Mouse (Mus musculus): Measurements from ENCODE around the gene Prrt1.

The Prrt1 gene

GRCm38 (mm10) chr17:34629796-34630603 is 667 bp downstream of the Prrt1 start:
- no peak for DNase-seq

- DNase-seq = no peak
These were observed 1.5 kb downstream of the Prrt1 start for GRCm38 (mm10) chr17:34630761-34631301.

GRCm38 (mm10) chr17:34631647-34632046 is 2.3 kb downstream of the Prrt1 start:
- DNase-seq = no peak

- peak; percentile 90 for DNase-seq
These were observed 2.9 kb downstream of the Prrt1 start for GRCm38 (mm10) chr17:34632261-34632691.

- no peak for DNase-seq
These were observed 6.3 kb downstream of the Prrt1 start for GRCm38 (mm10) chr17:34635671-34636070.

GRCm38 (mm10) chr17:34637459-34637858 is 8.1 kb downstream of the Prrt1 start:
- DNase-seq = no peak

GRCm38 (mm10) chr17:34639461-34640255 is 10.3 kb downstream of the Prrt1 start:
- DNase-seq = no peak

- peak; percentile 36 for DNase-seq
These were observed 11.7 kb downstream of the Prrt1 start for GRCm38 (mm10) chr17:34640778-34641601.

GRCm38 (mm10) chr17:34641945-34642344 is 12.6 kb downstream of the Prrt1 start:
- DNase-seq = no peak

- no peak for DNase-seq
These were observed 14.0 kb downstream of the Prrt1 start for GRCm38 (mm10) chr17:34643379-34643778.

- peak; percentile 18 for DNase-seq
These were observed 14.6 kb downstream of the Prrt1 start for GRCm38 (mm10) chr17:34643944-34644343.

- DNase-seq = peak; percentile 98
These were observed 15.3 kb downstream of the Prrt1 start, which contains the start of gene Fkbpl for GRCm38 (mm10) chr17:34644608-34645007. TSS of gene Fkbpl (plus strand) at chr17:34644764.

- no peak for DNase-seq
These were observed 16.0 kb downstream of the Prrt1 start for GRCm38 (mm10) chr17:34645256-34645829.

- no peak for DNase-seq
These were observed 16.6 kb downstream of the Prrt1 start for GRCm38 (mm10) chr17:34645831-34646511.

- peak; percentile 92 for DNase-seq
These were observed 17.8 kb downstream of the Prrt1 start, which contains the start of gene Atf6b for GRCm38 (mm10) chr17:34646906-34647787. TSS of gene Atf6b (plus strand) at chr17:34647146.

GRCm38 (mm10) chr17:34648141-34648890 is 19.0 kb downstream of the Prrt1 start:
- DNase-seq = no peak

GRCm38 (mm10) chr17:34649106-34649864 is 20.0 kb downstream of the Prrt1 start:
- DNase-seq = no peak

GRCm38 (mm10) chr17:34650781-34651180 is 21.4 kb downstream of the Prrt1 start:
- DNase-seq = no peak
